Mouse (Mus musculus) embryonic fibroblast, embryonic 13.5 days (primary cell): ENCODE results near the gene Acot7. TPM values are rescaled to one million over a fixed set of nuclear protein-coding genes. Genes with fewer than 3 reads are reported as not detected.

Source experiments
- H3K27ac ChIP-seq: 2 replicates; pipeline ENCODE4 v1.5.1; 2012; ENCODE audit warnings: low read length, control low read depth, inconsistent platforms; ENCODE audit not compliant: insufficient read depth
- H3K4me1 ChIP-seq: 2 replicates; pipeline ENCODE4 v1.6.1; 2011; ENCODE audit warnings: low read length; ENCODE audit not compliant: control insufficient read depth, insufficient read depth
- H3K4me3 ChIP-seq: 2 replicates; pipeline ENCODE4 v1.5.1; 2011; ENCODE audit warnings: mild to moderate bottlenecking, control low read depth, low read length; ENCODE audit not compliant: insufficient read depth
- CTCF ChIP-seq: IDR thresholded peaks from 2 replicates; pipeline ENCODE4 v1.5.1; 2011; ENCODE audit warnings: mild to moderate bottlenecking, control low read depth, low read length, moderate library complexity, borderline replicate concordance; ENCODE audit not compliant: insufficient read depth
- POLR2A ChIP-seq: IDR thresholded peaks from 2 replicates; pipeline ENCODE4 v1.6.1; 2011; ENCODE audit warnings: low read depth, mild to moderate bottlenecking, control low read depth, low read length, moderate library complexity
- polyA plus RNA-seq: library from polyadenylated mRNA; stranded (reverse); fragments of >200 nt; gene quantifications from 2 replicates; pipeline ENCODE4 v1.2.4, GENCODE M21; 2011; ENCODE audit warnings: low read depth; ENCODE audit not compliant: missing spikeins, insufficient read length

The Acot7 gene
- polyA plus RNA-seq, 1 experiment = 79.9 TPM

- Histone ChIP-seq H3K4me1 (peaks cover 6% of the 10 kb centered on the region; the same call in 1 of the 2 replicates), H3K27ac (no peak overlapping the region), H3K4me3 (peak overlapping the region; percentile 47)
- no peak for TF ChIP-seq CTCF
- TF ChIP-seq POLR2A = no peak
Measured at GRCm38 (mm10) chr4:152177174-152177536, 779 bp upstream of the Acot7 start.

- H3K4me3 ChIP-seq = peak overlapping the region; percentile 93
- H3K4me1 ChIP-seq = peaks cover 6% of the 10 kb centered on the region; the same call in 1 of the 2 replicates
- TF ChIP-seq CTCF = no peak
- no peak for TF ChIP-seq POLR2A
- H3K27ac ChIP-seq = 0 out of 2 replicates have a peak overlapping the region, but pooled peaks have one; percentile 11
Measured at GRCm38 (mm10) chr4:152178344-152178864, 470 bp downstream of the Acot7 start.

DNA sequence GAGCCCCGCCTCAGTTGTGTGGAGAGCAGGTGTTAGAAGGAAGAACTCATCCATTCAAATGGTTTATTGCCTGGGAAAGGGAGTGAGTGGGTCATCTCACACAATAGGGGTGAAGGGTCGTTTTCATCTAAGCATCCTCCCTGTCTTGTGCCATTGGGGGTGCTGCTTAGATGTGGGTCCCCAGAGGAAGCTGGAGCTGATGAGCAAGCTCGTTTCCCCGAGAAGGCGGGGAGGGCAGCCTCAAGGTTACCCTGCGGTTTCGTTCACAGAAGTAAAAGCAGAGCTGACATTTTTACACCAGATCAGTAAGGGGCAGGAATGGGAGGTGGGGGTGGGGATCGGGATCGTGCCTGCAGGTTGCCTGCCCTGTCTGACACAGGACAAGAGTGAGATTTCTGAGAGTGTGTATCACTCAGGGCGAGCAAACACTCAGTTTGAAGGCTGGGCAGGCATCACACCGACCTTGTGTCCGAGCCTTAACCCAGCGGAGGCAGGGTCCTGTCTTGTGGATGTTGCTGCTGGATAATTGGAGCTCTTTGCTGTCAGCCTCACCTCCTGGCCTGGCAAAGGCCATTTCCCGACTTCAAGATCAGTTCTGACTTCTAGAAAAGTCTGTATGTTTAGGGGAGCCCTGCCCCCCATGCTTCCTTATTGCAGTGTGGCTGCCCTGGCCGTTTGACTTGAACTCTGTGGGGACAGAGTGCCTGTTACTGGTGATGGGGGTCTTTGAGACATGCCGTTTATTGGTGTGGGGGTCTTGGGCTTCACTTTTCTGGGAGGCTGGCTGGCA, 1.2 kb downstream of the Acot7 start:
- no peak for TF ChIP-seq POLR2A
- no peak for TF ChIP-seq CTCF
- Histone ChIP-seq H3K4me3 (peak overlapping the region; percentile 93), H3K27ac (0 out of 2 replicates have a peak overlapping the region, but pooled peaks have one; percentile 11), H3K4me1 (peaks cover 6% of the 10 kb centered on the region; the same call in 1 of the 2 replicates)

DNA sequence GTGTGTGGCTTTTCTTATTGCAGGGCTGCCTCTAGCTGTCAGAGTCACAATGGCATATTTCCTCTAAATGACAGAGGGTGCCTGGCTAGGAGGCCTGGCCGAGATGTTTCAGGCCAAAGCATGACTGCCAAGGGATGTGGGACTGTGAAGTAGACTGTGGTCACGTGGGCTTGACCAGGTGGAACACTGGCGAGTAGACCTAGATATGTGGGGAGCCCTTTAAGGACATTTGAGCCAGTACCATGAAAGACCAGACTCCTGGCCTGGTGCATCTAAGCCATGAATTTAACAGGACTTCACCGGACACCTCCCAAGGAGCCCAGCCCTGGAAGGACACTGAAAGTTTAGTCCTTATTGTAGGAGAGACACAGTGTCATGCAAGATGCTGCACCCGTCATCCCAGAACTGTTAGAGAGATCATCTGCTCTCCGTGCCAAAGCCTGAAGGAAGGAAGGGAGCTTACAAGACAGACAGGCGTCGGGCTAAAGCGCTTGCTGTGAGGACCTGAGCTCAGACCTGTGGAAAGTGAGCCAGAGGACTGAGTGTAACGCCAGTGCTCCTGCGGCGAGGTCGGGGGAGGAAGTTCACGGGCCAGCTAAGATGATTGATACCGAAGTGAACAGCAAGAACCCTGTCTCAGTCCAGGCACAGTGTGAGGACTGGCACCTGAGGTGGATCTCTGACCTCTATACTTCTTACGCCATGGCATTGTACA, 2.2 kb downstream of the Acot7 start:
- no peak overlapping the region for H3K27ac ChIP-seq
- peaks cover 6% of the 10 kb centered on the region; the same call in 1 of the 2 replicates for H3K4me1 ChIP-seq
- H3K4me3 ChIP-seq = no peak overlapping the region; the same call in 1 of the 2 replicates
- TF ChIP-seq CTCF = no peak
- no peak for TF ChIP-seq POLR2A

DNA sequence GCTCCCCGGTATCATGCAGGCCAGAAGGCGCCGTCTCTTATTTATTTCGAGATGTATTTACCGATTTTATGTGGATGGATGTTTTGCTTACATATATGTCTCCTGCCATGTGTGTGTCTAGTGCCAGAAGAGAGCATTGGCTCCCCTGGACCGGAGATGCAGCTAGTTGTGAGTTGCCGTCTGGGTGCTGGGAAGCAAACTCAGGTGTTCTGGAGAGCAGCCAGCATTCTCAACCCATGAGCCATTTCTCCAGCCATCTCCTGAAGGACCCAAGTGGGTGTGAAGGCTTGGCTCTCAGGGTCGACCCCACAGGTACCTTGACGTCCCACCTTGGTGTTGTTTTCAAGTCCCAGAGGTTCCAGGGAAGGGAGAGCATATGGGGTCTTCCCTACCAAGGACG, 4.3 kb downstream of the Acot7 start:
- TF ChIP-seq CTCF (no peak), POLR2A (no peak)
- Histone ChIP-seq H3K27ac (no peak overlapping the region), H3K4me1 (peaks cover 6% of the 10 kb centered on the region; the same call in 1 of the 2 replicates), H3K4me3 (no peak overlapping the region)

- TF ChIP-seq POLR2A = no peak
- TF ChIP-seq CTCF = peak; percentile 53; the same call in 1 of the 2 replicates
- Histone ChIP-seq H3K4me3 (no peak overlapping the region), H3K4me1 (0 out of 2 replicates have a peak, but pooled peaks cover 8% of the 10 kb centered on the region), H3K27ac (no peak overlapping the region)
Measured at GRCm38 (mm10) chr4:152184353-152185035, 6.6 kb downstream of the Acot7 start.

DNA sequence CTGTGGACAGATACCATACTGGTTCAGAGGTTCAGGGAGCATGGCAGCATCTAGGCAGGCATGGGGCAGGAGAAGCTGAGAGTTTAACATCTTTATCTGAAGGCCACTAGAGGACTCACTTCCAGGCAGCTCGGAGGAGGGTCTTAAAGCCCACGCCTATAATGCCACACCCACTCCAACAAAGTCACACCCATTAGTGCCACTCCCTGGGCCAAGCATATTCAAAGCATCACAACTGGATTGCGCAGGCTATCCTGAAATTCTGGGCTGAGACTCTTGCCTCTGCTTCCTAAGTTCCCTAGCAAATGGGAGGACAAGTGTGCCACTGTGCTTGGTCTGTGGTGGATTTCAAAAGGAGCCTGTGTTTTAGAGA, 7.2 kb downstream of the Acot7 start:
- TF ChIP-seq POLR2A (peak; percentile 65), CTCF (no peak)
- Histone ChIP-seq H3K27ac (peak overlapping the region; percentile 97), H3K4me1 (peaks cover 7% of the 10 kb centered on the region), H3K4me3 (no peak overlapping the region)

DNA sequence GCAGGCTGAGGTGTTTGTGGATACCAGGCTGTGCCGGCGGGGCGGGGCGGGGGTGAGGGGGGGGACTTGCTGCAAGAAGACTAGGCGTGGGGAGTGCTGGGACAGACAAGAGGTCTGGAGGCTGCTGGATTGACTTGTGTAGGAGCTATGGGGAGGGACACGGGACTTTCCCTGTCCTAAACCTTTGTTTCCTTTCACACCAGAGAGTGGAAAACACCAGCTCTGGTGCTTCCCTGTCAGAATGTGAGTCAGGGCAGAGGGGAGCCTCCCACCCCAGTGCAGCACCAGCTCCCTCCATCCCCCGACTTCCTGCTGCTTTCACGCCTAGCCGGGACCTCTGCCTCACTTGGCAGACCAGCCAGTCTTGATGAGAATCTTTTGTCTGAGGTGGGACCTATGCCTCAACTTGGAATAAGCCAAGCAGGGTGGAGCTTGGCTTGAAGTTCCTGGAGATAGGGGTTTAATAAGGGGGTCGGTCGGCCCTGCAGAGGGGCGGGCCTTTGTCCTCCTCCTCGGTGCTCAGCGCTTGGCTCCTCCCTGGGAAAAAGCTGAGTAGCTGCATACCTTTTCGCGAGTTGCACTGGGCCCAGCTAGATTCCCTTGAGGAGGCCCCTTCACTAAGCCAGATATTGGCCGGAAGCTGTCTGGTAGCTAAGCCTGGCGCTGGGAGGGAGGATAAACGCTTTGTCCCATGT, 7.7 kb downstream of the Acot7 start:
- peak overlapping the region; percentile 24 for H3K4me3 ChIP-seq
- H3K4me1 ChIP-seq = peaks cover 9% of the 10 kb centered on the region
- H3K27ac ChIP-seq = peak overlapping the region; percentile 97
- TF ChIP-seq POLR2A = peak; percentile 57
- no peak for TF ChIP-seq CTCF

DNA sequence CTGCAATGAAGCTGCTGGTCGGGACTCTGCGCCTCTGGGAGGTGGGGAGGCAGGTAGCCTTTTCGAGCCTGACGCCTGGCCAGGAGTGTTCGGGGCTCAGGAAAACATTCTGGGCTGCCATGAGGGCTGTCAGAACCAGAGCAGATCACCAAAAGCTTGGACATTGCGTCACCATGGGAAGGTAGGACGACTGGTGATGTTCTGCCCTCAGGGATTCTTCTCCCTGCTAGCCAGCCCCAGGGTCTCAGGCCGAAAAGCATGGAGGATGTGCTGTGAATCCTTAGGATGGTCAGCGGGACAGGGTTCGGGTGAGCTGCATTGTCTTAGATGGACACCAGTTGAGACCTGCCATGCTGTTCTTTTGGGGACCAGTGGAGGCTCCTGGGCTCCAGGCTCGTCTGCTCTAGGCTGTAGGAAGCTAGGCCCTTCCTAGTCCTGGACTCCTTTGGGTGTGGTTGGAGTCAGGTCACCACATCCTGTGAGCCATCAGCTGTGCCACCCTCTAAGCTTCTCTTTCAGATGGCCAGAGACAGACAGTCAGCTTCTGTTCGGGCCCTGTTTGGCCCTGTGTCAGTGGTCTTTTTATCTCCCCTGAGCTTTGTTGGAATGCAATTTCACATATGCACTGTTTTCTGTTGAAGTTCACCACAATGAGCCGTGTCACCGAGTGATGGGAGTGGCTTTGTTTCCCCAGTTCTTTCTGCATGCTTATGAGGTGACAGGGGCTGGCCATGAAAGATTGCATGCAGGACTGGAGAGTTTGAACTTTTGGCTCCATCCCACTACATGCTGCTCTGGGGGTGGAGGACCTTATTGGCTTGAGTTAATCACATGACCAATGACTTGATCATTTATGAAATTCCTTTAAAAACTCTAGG, 8.5 kb downstream of the Acot7 start:
- peaks cover 16% of the 10 kb centered on the region for H3K4me1 ChIP-seq
- peak overlapping the region; percentile 24 for H3K4me3 ChIP-seq
- H3K27ac ChIP-seq = peak overlapping the region; percentile 97
- TF ChIP-seq CTCF = no peak
- peak; percentile 38; the same call in 1 of the 2 replicates for TF ChIP-seq POLR2A
